Mouse (Mus musculus) hindbrain, postnatal 0 days (tissue): ENCODE data around the gene Usp45. TPM values are rescaled to one million over a fixed set of nuclear protein-coding genes. Genes with fewer than 3 reads are reported as not detected.

ENCODE experiments used
- ATAC-seq: fragments of 200-750 bp; cut with Nextera tagmentation; 2 replicates; pipeline ENCODE4 v1.8.0; 2017; ENCODE audit warnings: mild to moderate bottlenecking, moderate TSS enrichment, moderate library complexity
- DNase-seq: peaks from one replicate; pipeline ENCODE4 v3.0.0-alpha.2; 2015; ENCODE audit warnings: low spot score
- H3K27ac ChIP-seq: fragments of 300-500 bp; sonication (generic); 2 replicates; pipeline ENCODE4 v1.5.1; 2014; ENCODE audit warnings: mild to moderate bottlenecking
- H3K27me3 ChIP-seq: fragments of 300-500 bp; sonication (generic); 2 replicates; pipeline ENCODE4 v1.6.1; 2014; ENCODE audit warnings: low read length, mixed read lengths; ENCODE audit not compliant: insufficient read depth
- H3K36me3 ChIP-seq: fragments of 300-500 bp; sonication (generic); 2 replicates; pipeline ENCODE4 v1.6.1; 2014; ENCODE audit warnings: low read length, mixed read lengths; ENCODE audit not compliant: insufficient read depth
- H3K4me1 ChIP-seq: fragments of 300-500 bp; sonication (generic); 2 replicates; pipeline ENCODE4 v1.6.1; 2014; ENCODE audit warnings: antibody characterized with exemption, low read length, mixed read lengths; ENCODE audit not compliant: insufficient read depth
- H3K4me2 ChIP-seq: fragments of 300-500 bp; sonication (generic); 2 replicates; pipeline ENCODE4 v1.6.1; 2014; ENCODE audit warnings: low read depth, mild to moderate bottlenecking, low read length, moderate library complexity, mixed read lengths
- H3K4me3 ChIP-seq: fragments of 300-500 bp; sonication (generic); 2 replicates; pipeline ENCODE4 v1.5.1; 2014; ENCODE audit warnings: low read length
- H3K9ac ChIP-seq: fragments of 300-500 bp; sonication (generic); replicated peaks from 2 replicates; pipeline ENCODE4 v1.6.1; 2014; ENCODE audit warnings: mild to moderate bottlenecking, low read length, moderate library complexity, mixed read lengths
- H3K9me3 ChIP-seq: fragments of 300-500 bp; sonication (generic); 2 replicates; pipeline ENCODE4 v1.6.1; 2016; ENCODE audit warnings: low read length, mixed read lengths
- CTCF ChIP-seq: IDR thresholded peaks from 2 replicates; pipeline ENCODE4 v1.5.1; 2016; ENCODE audit warnings: antibody characterized with exemption, control low read depth, low read depth
- WGBS: fragments of 180-500 bp; shearing (Covaris S2); extraction: QIAGEN DNeasy Blood & Tissue Kit; methylation state at CpG from one replicate; pipeline ENCODE4 v1.1.7; 2014; 5-methylcytosine and 5-hydroxymethylcytosine counted together
- polyA plus RNA-seq: library from polyadenylated mRNA; unstranded; fragments of >200 nt; fragmentation: Nextera tagmentation; extraction: Ambion mirVana; gene quantifications from 2 replicates; pipeline ENCODE4 v1.2.1, GENCODE M21; 2015
- total RNA-seq: library from RNA; depleted of rRNA; stranded (reverse); fragments of >200 nt; gene quantifications from 2 replicates; pipeline ENCODE4 v1.2.3, GENCODE M21; 2014; rRNA removed

Gene Usp45
- total and polyA plus RNA-seq, 2 experiments from 2014 or later: 4.2 to 8.5 TPM

DNA sequence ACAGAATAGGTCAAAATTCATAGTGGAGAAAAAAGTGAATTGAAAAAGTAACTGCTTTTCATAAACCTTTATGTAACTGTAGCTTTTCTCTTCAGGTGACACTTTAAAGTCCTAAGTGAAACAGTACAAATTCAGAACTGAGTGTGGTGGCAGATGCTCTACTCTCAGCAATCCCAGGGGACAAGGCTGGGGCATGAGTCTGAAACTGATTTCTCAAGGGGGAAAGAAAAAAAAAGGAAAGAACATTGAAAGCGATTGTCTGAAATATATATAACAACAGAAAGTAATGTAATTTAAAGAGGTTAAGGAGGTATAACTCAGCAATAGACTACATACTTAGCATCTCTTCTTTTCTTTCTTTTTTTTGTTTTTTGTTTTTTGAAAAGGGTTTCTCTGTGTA is 98.3 kb downstream of the Usp45 start:
- Histone ChIP-seq H3K4me3 (no peak overlapping the region), H3K36me3 (peaks cover 46% of the 10 kb centered on the region), H3K9me3 (no peaks in the 10 kb centered on the region), H3K27ac (no peak overlapping the region), H3K4me1 (no peaks in the 10 kb centered on the region), H3K4me2 (no peak overlapping the region), H3K9ac (no peak overlapping the region), H3K27me3 (no peaks in the 10 kb centered on the region)
- TF ChIP-seq CTCF: no peak
- DNase-seq: no peak
- 87% methylated on average over 1 of the region's 1 CpGs for WGBS
- no peak for ATAC-seq

DNA sequence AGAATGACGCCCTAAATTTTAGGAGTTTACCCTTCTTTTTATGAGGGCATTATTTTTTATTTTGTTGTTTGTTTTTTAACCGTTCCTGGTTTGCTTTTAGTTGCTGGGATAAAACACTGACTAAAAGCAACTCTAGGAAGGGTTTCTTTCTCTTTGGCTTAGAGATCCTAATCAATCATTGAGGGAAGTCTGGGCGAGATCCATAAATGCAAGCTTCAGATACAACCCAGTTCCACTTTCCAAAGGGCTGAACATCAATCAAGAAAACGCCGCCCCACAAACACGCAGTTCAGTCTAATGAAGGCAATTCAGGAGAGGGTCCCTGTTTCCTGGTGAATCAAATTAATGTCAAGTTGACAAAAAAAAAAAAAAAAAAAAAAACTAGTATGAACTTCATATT is 111.8 kb downstream of the Usp45 start:
- DNase-seq (no peak), ATAC-seq (no peak)
- peak overlapping the region; percentile 69 for H3K9ac ChIP-seq
- H3K36me3 ChIP-seq: peaks cover 11% of the 10 kb centered on the region; the same call in 1 of the 2 replicates
- H3K9me3 ChIP-seq: no peaks in the 10 kb centered on the region
- H3K4me1 ChIP-seq: no peaks in the 10 kb centered on the region
- H3K27ac ChIP-seq: 0 out of 2 replicates have a peak overlapping the region, but pooled peaks have one; percentile 96
- H3K4me3 ChIP-seq: peak overlapping the region; percentile 78
- peak overlapping the region; percentile 75 for H3K4me2 ChIP-seq
- no peaks in the 10 kb centered on the region for H3K27me3 ChIP-seq
- TF ChIP-seq CTCF: no peak
- WGBS: 20% methylated on average over 6 of the region's 6 CpGs

DNA sequence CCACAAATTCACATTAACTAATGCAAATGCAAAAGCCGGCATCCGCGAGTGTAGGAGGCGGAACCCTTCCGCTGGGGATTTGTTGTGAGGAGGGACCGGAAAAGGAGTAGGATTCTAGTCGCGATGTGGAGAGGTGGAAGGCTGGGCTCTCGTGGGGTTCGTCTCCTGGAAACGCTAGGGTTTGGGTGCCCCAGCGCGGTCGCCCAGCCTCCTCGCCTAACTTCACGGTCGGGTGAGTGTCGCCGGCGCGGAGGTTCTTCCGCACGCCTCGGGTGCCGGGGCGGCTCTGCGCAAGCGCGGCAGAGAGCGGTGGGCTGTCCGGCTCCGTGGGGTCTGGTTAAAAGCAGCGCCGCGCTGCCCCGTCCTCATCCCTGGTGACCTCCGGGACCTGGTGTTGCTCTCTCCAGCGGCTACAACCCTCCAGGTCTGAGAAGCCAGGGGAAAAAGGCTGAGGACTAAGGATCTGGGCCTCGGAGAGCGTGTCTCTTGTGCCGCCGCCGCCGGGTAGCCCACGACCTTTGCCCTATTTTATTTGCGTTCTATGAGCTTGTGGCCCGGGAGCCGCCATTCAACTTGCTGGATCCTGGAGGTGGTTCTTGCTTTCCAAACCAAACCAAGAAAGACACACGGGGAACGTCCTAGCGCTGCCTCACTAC is 112.7 kb downstream of the Usp45 start, which contains the start of gene Coq3:
Gene Coq3, plus strand, starts transcription at position 109 of the 656 bp plus-strand sequence.
- Histone ChIP-seq H3K36me3 (0 out of 2 replicates have a peak, but pooled peaks cover 4% of the 10 kb centered on the region), H3K4me2 (peak within 1 kb of the TSS; percentile 75), H3K4me1 (no peaks in the 10 kb centered on the region), H3K9me3 (no peaks in the 10 kb centered on the region), H3K9ac (peak within 1 kb of the TSS; percentile 69), H3K27me3 (no peaks in the 10 kb centered on the region), H3K4me3 (peak within 1 kb of the TSS; percentile 78), H3K27ac (peak within 1 kb of the TSS; percentile 96)
- DNase-seq: peak; percentile 89
- TF ChIP-seq CTCF: no peak
- under 1% methylated on average over 51 of the region's 51 CpGs for WGBS
- ATAC-seq: peak; percentile 94

DNA sequence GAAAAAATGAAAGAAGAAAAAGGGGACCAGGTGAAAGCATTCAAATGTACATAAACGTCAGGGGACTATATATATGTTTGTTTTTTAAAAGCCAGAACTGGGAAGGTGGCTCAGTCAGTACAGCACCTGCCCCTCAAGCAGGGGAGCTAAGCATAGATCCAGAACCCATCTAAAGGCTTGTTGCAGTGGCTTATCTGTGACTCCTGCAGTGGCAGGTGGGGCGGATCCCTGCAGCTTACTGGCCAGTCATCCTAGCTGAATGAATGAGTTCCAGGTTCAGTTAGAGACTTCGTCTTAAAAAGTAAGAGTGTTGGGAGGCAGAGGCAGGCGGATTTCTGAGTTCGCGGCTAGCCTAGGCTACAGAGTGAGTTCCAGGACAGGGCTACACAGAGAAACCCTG is 115.8 kb downstream of the Usp45 start:
- Histone ChIP-seq H3K27ac (no peak overlapping the region), H3K9me3 (no peaks in the 10 kb centered on the region), H3K36me3 (no peaks in the 10 kb centered on the region), H3K4me1 (no peaks in the 10 kb centered on the region), H3K4me2 (no peak overlapping the region), H3K9ac (no peak overlapping the region), H3K27me3 (no peaks in the 10 kb centered on the region), H3K4me3 (no peak overlapping the region)
- ATAC-seq (no peak), DNase-seq (no peak)
- WGBS: 92% methylated on average over 6 of the region's 6 CpGs
- TF ChIP-seq CTCF: no peak

- no peaks in the 10 kb centered on the region for H3K27me3 ChIP-seq
- H3K4me1 ChIP-seq: no peaks in the 10 kb centered on the region
- no peak overlapping the region for H3K27ac ChIP-seq
- H3K9ac ChIP-seq: no peak overlapping the region
- WGBS: 79% methylated on average over 8 of the region's 8 CpGs
- no peaks in the 10 kb centered on the region for H3K9me3 ChIP-seq
- no peak overlapping the region for H3K4me2 ChIP-seq
- no peaks in the 10 kb centered on the region for H3K36me3 ChIP-seq
- TF ChIP-seq CTCF: no peak
- no peak overlapping the region for H3K4me3 ChIP-seq
- ATAC-seq (no peak), DNase-seq (no peak)
These were observed 118.9 kb downstream of the Usp45 start for GRCm38 (mm10) chr4:21885831-21886230.

Other genes starting within 250 kb of the Usp45 start
- gene Prdm13, start 81.2 kb upstream of the Usp45 start, total RNA-seq: 12.4 and 14.5 TPM in 2 replicates
- gene Prdm13, start 81.2 kb upstream of the Usp45 start, polyA plus RNA-seq: 1.3 and 1.5 TPM in 2 replicates
- 28.0 and 29.4 TPM in 2 replicates for gene Ccnc, start 39.5 kb upstream of the Usp45 start, total RNA-seq
- gene Ccnc, start 39.5 kb upstream of the Usp45 start, polyA plus RNA-seq: 60.7 and 67.2 TPM in 2 replicates
- gene Tstd3, start 56 bp downstream of the Usp45 start, total RNA-seq: 11.4 and 16.7 TPM in 2 replicates
- 24.8 and 26.1 TPM in 2 replicates for gene Tstd3, start 56 bp downstream of the Usp45 start, polyA plus RNA-seq
- 57.6 and 83.1 TPM in 2 replicates for gene Pnisr, start 80.4 kb downstream of the Usp45 start, total RNA-seq
- gene Pnisr, start 80.4 kb downstream of the Usp45 start, polyA plus RNA-seq: 145 and 160 TPM in 2 replicates
- 8.7 and 10.4 TPM in 2 replicates for gene Coq3, start 112.5 kb downstream of the Usp45 start, total RNA-seq
- gene Coq3, start 112.5 kb downstream of the Usp45 start, polyA plus RNA-seq: 18.1 and 19.3 TPM in 2 replicates
- gene Faxc, start 164.2 kb downstream of the Usp45 start, total RNA-seq: 52.7 and 67.4 TPM in 2 replicates
- 8.6 and 10.5 TPM in 2 replicates for gene Faxc, start 164.2 kb downstream of the Usp45 start, polyA plus RNA-seq